Mouse (Mus musculus) heart, adult 2 months (tissue): Measurements from ENCODE around the gene Zfp78. TPM values are rescaled to one million over a fixed set of nuclear protein-coding genes. Genes with fewer than 3 reads are reported as not detected.

Source experiments
- DNase-seq, 2 experiments: peaks; one replicate each; pipeline ENCODE4 v3.0.0; 2021
- H3K27ac ChIP-seq: fragments of 200-600 bp; 2 replicates; pipeline ENCODE4 v1.8.1; 2022
- H3K27me3 ChIP-seq: fragments of 200-500 bp; 2 replicates; pipeline ENCODE4 v1.6.1; 2012; ENCODE audit warnings: mild to moderate bottlenecking, low read length, inconsistent platforms, mixed read lengths; ENCODE audit not compliant: control insufficient read depth, insufficient read depth
- H3K36me3 ChIP-seq: fragments of 200-500 bp; 2 replicates; pipeline ENCODE4 v1.6.1; 2012; ENCODE audit warnings: low read length, inconsistent platforms; ENCODE audit not compliant: control insufficient read depth, insufficient read depth
- H3K4me1 ChIP-seq: fragments of 200-500 bp; 2 replicates; pipeline ENCODE4 v1.6.1; 2011; ENCODE audit warnings: low read length; ENCODE audit not compliant: control insufficient read depth, insufficient read depth
- H3K4me3 ChIP-seq: fragments of 200-600 bp; 2 replicates; pipeline ENCODE4 v1.8.1; 2022
- H3K79me2 ChIP-seq: fragments of 200-500 bp; replicated peaks from 2 replicates; pipeline ENCODE4 v1.6.1; 2012; ENCODE audit warnings: mild to moderate bottlenecking, inconsistent platforms, low read length, moderate library complexity, mixed read lengths; ENCODE audit not compliant: control insufficient read depth, insufficient read depth
- H3K9ac ChIP-seq: fragments of 200-500 bp; 2 replicates; pipeline ENCODE4 v1.6.1; 2012; ENCODE audit warnings: low read depth, mild to moderate bottlenecking, control low read depth, inconsistent platforms, low read length, mixed read lengths
- CTCF ChIP-seq: fragments of 200-600 bp; IDR thresholded peaks from 2 replicates; pipeline ENCODE4 v1.8.1; 2022; ENCODE audit warnings: antibody characterized with exemption, mild to moderate bottlenecking, moderate library complexity
- EP300 ChIP-seq: fragments of 200-500 bp; IDR thresholded peaks from 2 replicates; pipeline ENCODE4 v1.6.1; 2011; ENCODE audit warnings: low read depth, low read length, control low read depth; ENCODE audit not compliant: insufficient read depth
- POLR2A ChIP-seq: fragments of 200-500 bp; IDR thresholded peaks from 2 replicates; pipeline ENCODE4 v1.6.1; 2011; ENCODE audit warnings: mild to moderate bottlenecking, low read depth, low read length, control low read depth; ENCODE audit not compliant: insufficient read depth
- WGBS: fragments of 180-500 bp; shearing (Covaris S2); methylation state at CpG from one replicate; pipeline ENCODE4 v1.1.7; 2018; 5-methylcytosine and 5-hydroxymethylcytosine counted together
- intact Hi-C: fragments of 180-260 bp; cut with DNase I; formaldehyde crosslinking; loops from one replicate; pipeline ENCODE4 v1.15.1; 2025
- long read RNA-seq: library from polyadenylated mRNA; stranded (forward); transcript quantifications from one replicate; pipeline ENCODE4 v2.0.0, GENCODE M21; 2021
- polyA plus RNA-seq: library from polyadenylated mRNA; depleted of rRNA; stranded (reverse); fragments of >200 nt; gene quantifications from 2 replicates; pipeline ENCODE4 v1.2.3, GENCODE M21; 2012; rRNA removed
- total RNA-seq, 2 experiments: library from RNA; stranded (reverse); gene quantifications; 2 replicates each; pipeline ENCODE4 v1.2.3; 2021

Gene Zfp78
- 1 to 10 TPM; 1.6 to 3.4 TPM for total RNA-seq
- polyA plus RNA-seq = 0.49 and 1.5 TPM in 2 replicates
- long read RNA-seq, partial matches to known transcripts = 1 of 4 reads
- long read RNA-seq, other reads (novel, unspliced or antisense) = 1 of 4 reads

DNA sequence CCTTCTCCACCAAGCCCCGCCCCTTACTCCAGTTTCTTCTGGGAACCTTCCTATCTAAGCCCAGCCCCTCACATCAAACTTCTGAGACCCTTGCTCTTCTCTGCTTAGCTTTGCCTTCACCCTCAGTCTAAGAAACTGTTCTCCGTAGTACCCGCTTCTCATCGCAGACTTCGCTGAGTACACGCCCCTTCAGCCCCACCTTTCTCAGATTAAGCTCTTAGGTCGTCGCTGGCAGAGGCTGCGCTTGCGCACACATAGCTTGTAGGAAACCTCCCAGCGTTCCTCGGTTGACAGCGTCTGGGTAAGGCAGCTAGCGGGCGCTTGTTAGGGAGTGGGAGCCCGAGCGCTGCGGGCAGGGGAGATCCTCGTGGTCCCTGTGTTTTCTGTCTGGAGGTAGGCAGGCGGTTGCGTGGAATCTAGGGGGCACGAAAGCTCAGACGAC is at the start of gene Zfp78:
Zfp78 (plus strand) TSS at position 234 of the 442 bp plus-strand sequence.
- Histone ChIP-seq H3K79me2 (no peaks in the 10 kb centered on the region), H3K27ac (peak within 1 kb of the TSS; percentile 71), H3K9ac (peak within 1 kb of the TSS; percentile 69), H3K27me3 (no peaks in the 10 kb centered on the region), H3K4me1 (peaks cover 1% of the 10 kb centered on the region; the same call in 1 of the 2 replicates), H3K4me3 (peak within 1 kb of the TSS; percentile 75), H3K36me3 (no peaks in the 10 kb centered on the region)
- intact Hi-C loops = loop anchor here (1.0 to 5.0 kb wide), 7 partner anchors 20 to 934 kb away; partner anchors contain the start of genes Gm20715, Gm45844, Zfp28 and Zfp444
- TF ChIP-seq POLR2A (peak; percentile 80), CTCF (peak; percentile 30), EP300 (no peak)
- DNase-seq = peak in 1 of 2 experiments; percentile 90
- WGBS = under 1% methylated on average over 23 of the region's 23 CpGs

DNA sequence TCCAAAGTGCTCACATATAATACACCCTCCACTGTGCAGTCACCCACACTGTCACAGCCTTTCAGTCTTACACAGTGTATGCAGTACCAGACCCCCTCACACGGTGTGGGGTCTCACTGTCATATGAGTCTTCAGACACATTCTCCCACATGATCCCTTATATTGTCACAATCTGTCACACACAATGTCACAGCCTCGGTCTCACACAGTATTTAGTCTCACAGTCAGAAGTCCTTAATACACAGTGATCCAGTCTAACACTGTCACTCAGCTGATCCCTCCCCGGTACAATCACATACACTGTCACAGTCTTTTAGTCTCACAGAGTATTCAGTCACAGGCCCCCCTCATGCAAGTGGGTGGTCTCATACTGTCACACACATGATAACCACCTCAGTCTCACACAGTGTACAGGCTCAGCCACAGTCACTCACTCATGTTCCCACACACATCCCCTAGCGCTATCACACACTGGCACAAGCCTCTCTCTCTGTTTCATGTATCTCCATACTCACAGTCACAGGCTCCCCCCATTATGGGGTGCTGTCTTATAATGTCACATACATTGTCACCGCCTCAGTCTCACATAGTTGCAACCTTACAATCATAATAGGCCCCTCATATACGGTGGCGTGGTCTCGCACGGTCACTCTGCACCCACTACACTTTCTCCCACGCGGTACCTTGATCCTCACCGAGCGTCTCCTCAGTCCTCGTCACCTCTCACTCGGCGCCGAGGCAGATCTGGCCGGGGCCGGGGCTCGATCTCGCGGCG is 32.4 kb upstream of the Zfp78 start:
- 14% methylated on average over 23 of the region's 23 CpGs for WGBS
- H3K27me3 ChIP-seq = no peaks in the 10 kb centered on the region
- H3K79me2 ChIP-seq = no peaks in the 10 kb centered on the region
- H3K4me3 ChIP-seq = peak overlapping the region; percentile 59
- H3K9ac ChIP-seq = peak overlapping the region; percentile 71
- H3K36me3 ChIP-seq = no peaks in the 10 kb centered on the region
- no peak for DNase-seq
- peak overlapping the region; percentile 69 for H3K27ac ChIP-seq
- TF ChIP-seq EP300 = no peak
- TF ChIP-seq CTCF = no peak
- TF ChIP-seq POLR2A = no peak
- intact Hi-C loops = loop anchor here (2.0 kb wide), 1 partner anchor 46 kb away; no protein-coding TSS in a partner anchor
- H3K4me1 ChIP-seq = peaks cover 4% of the 10 kb centered on the region

DNA sequence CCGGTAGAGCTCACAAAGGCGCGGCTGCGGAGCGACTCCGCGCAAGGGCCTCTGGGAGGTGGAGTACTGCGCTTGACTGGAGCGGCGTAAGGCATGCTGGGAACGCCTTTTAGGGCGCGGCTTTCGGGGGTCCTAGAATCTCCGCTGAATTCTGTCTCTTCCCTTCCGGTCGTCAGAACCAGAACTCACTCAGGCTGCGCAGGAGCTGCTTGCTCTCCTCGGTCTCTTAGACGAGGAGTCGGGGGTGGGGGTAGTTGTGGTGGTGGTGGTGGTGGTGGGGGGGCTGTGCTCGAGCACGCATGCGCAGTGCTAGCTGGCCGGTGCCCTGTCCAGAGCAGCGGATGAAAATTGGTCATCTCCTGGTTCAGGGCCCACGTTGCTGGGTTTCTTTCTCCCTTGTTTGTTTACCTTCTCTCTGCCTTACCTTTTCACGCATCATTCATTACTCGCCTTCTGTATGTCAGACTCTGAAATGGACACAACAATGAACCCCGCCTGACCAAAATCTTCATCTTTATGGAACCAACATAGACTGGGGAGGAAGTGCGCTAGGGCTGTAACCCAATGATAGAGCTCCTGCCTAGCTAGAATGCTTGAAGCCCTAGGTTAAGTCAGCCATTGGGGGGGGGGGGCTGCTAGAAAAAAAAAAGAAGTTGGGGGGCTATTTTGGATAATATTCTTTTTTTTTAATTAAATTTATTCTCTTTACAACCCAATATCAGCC is 31.7 kb upstream of the Zfp78 start, which contains the start of gene Zfp583:
Zfp583 (minus strand) TSS at position 53 of the 724 bp plus-strand sequence.
- Histone ChIP-seq H3K27me3 (no peaks in the 10 kb centered on the region), H3K27ac (peak within 1 kb of the TSS; percentile 69), H3K36me3 (no peaks in the 10 kb centered on the region), H3K4me3 (peak within 1 kb of the TSS; percentile 59), H3K9ac (peak within 1 kb of the TSS; percentile 71), H3K79me2 (no peaks in the 10 kb centered on the region), H3K4me1 (peaks cover 4% of the 10 kb centered on the region)
- peak; percentile 86 to 88 for DNase-seq
- 6% methylated on average over 31 of the region's 31 CpGs for WGBS
- intact Hi-C loops = loop anchor here (2.0 kb wide), 1 partner anchor 47 kb away; no protein-coding TSS in a partner anchor
- TF ChIP-seq EP300 (no peak), POLR2A (0 out of 2 replicates have a peak, but pooled peaks have one; percentile 19)

DNA sequence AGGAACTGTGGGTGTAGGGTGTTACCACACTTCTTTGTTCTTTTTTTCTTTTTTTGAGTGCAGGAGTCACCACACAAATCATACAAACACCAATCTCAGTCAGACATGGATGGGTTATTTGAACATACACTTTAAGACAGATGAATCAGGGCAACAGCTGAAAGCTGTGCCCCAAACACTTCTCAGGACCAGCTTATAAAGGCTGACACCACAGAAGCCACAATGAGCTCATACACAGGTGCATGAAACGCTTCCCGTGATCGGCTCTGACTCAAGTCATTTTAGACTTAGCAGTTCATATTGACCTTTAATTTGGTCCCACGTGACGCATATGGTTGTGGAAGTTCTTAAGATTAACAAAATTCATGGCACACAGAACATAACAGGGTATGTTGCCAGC is 23.2 kb upstream of the Zfp78 start:
- Histone ChIP-seq H3K27ac (no peak overlapping the region), H3K79me2 (no peaks in the 10 kb centered on the region), H3K4me1 (no peaks in the 10 kb centered on the region), H3K9ac (no peak overlapping the region), H3K36me3 (no peaks in the 10 kb centered on the region), H3K4me3 (no peak overlapping the region), H3K27me3 (no peaks in the 10 kb centered on the region)
- intact Hi-C loops = no loop called here
- TF ChIP-seq CTCF = no peak
- no peak for TF ChIP-seq POLR2A
- TF ChIP-seq EP300 = no peak
- 70% methylated on average over 5 of the region's 5 CpGs for WGBS
- DNase-seq = no peak

DNA sequence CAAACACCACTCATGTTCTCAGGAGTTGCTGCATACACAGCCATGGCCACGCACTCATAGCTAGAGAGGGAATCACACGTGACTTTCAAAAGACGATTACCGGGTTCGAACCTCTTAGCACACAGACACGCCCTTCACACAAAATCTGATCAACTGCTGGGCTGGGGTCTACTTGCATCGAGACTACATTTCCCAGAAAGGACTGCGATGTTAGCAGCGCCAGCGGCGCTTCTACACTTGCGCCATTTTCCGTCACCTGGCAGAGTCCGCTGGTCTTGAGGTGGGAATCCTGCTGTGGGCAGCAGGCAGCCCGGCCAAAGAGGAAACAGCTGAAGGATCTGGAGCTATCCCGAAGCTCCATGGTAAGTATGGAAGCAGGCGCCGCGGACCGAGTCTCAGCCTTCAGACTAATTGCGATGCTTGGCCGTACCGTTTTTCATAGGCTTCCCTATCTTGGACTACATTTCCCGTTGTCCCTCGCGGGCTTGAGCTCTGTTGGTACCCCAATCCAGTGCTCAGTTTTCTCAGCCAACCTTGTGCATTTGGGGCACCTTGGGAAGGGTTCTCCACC is 19.5 kb upstream of the Zfp78 start, which contains the start of gene Gm3854:
Gm3854 (plus strand) TSS at position 259 of the 571 bp plus-strand sequence.
- intact Hi-C loops = no loop called here
- under 1% methylated on average over 26 of the region's 26 CpGs for WGBS
- Histone ChIP-seq H3K9ac (peak within 1 kb of the TSS; percentile 18), H3K36me3 (no peaks in the 10 kb centered on the region), H3K27ac (peak within 1 kb of the TSS; percentile 59), H3K27me3 (no peaks in the 10 kb centered on the region), H3K4me1 (no peaks in the 10 kb centered on the region), H3K4me3 (peak within 1 kb of the TSS; percentile 57), H3K79me2 (no peaks in the 10 kb centered on the region)
- peak; percentile 62 to 64 for DNase-seq
- TF ChIP-seq EP300 (no peak), CTCF (no peak), POLR2A (no peak)
